ENCODE assay signal across 31 mouse cellular contexts in the genomic region with DNA sequence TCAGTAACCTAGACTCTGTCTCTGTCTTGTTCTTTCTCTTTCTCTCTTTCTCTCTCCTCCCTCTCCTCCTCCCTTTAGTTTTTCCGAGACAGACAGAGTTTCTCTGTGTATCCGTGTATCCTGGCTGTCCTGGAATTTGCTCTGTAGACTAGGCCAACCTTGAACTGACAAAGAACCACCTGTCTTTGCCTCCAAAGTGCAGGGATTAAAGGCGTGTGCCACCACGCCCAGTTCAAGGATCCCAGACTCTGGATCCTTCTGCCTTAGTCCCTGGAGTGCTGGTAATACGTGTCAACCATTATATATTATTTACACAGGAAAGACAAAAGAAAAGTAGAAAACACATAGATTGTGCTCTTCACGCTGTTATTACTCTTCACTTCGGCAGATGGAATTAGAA. TPM values are rescaled to one million over a fixed set of nuclear protein-coding genes. Genes with fewer than 3 reads are reported as not detected.
DNase-seq lines count a peak whose midpoint lies in the region; ATAC-seq lines count a peak whose summit lies in the region.
"Had no signal": no experiment of that assay in that cellular context is flagged by ENCODE, and none has a peak within 500 bp of the region (broad histone marks: within the 10 kb centered on the region; RNA-seq: fewer than 3 reads in every experiment).

No protein-coding gene starts in this region.

- no peak overlapping the region for H3K4me3 ChIP-seq in intestine, embryonic 16.5 days (ENCODE audit: low read length)
- H3K4me3 ChIP-seq in kidney, embryonic 15.5 days (replicated peaks), result no peak overlapping the region
- H3K4me3 ChIP-seq: embryonic facial prominence, embryonic 10.5 days; embryonic facial prominence, embryonic 13.5 days; erythroblast, embryonic 14.5 days; forebrain, embryonic 12.5 days; forebrain, embryonic 15.5 days; heart, embryonic 12.5 days; heart, embryonic 15.5 days; hindbrain, embryonic 10.5 days; hindbrain, embryonic 13.5 days had no signal

- DNase-seq in ES-CJ7 (ENCODE audit: low read depth, low spot score), result peak; percentile 74
- peak; percentile 89 for DNase-seq in R1 (ENCODE audit: low read depth, low spot score)
- DNase-seq in frontal cortex, postnatal 25 days (ENCODE audit: low spot score in 2 of 2), result no peak
- DNase-seq in Muller cell, postnatal 12 days (ENCODE audit: inconsistent ontology term), result no peak
- DNase-seq: adrenal gland, adult 8-10 months; adrenal gland, postnatal 36 days; cerebellum, adult 11 months; cerebellum, adult 2 months; cerebellum, adult 9-11 months; cerebellum, postnatal 36 days; embryo, embryonic 11 days; gastrocnemius, postnatal 14 days; heart, adult 18-20 months; heart, postnatal 10 days; heart, postnatal 36 days; kidney, adult 18-20 months had no signal

- H3K9me3 ChIP-seq in intestine, embryonic 16.5 days (ENCODE audit: control insufficient read depth, low read length), result no peaks in the 10 kb centered on the region; the same call in 1 of the 2 replicates
- H3K9me3 ChIP-seq in kidney, embryonic 15.5 days (replicated peaks), result no peaks in the 10 kb centered on the region
- H3K9me3 ChIP-seq: embryonic facial prominence, embryonic 10.5 days; embryonic facial prominence, embryonic 13.5 days; forebrain, embryonic 12.5 days; forebrain, embryonic 15.5 days; heart, embryonic 12.5 days; heart, embryonic 15.5 days; hindbrain, embryonic 10.5 days had no signal

- ATAC-seq in intestine, embryonic 16.5 days, result peak; percentile 62
- no peak for ATAC-seq in kidney, embryonic 15.5 days (replicated peaks; ENCODE audit: low FRiP score)
- ATAC-seq: activated CD4-positive, CD25-positive, alpha-beta regulatory T cell, adult 4 months; CD4-positive, CD25-positive, alpha-beta regulatory T cell, adult 4 months; forebrain, embryonic 15.5 days; hindbrain, embryonic 16.5 days; Patski had no signal

- no peaks in the 10 kb centered on the region for H3K36me3 ChIP-seq in intestine, embryonic 16.5 days (ENCODE audit: control insufficient read depth, insufficient read depth, low read length)
- H3K36me3 ChIP-seq in kidney, embryonic 15.5 days, result no peaks in the 10 kb centered on the region
- H3K36me3 ChIP-seq: embryonic facial prominence, embryonic 10.5 days; embryonic facial prominence, embryonic 13.5 days; forebrain, embryonic 12.5 days; forebrain, embryonic 15.5 days; heart, embryonic 12.5 days; heart, embryonic 15.5 days; hindbrain, embryonic 10.5 days; hindbrain, embryonic 13.5 days had no signal

- peaks cover 5% of the 10 kb centered on the region; the same call in 1 of the 2 replicates for H3K4me1 ChIP-seq in intestine, embryonic 16.5 days (ENCODE audit: control insufficient read depth, insufficient read depth, low read length)
- H3K4me1 ChIP-seq in kidney, embryonic 15.5 days, result peaks cover 7% of the 10 kb centered on the region; the same call in 1 of the 2 replicates
- H3K4me1 ChIP-seq: embryonic facial prominence, embryonic 13.5 days; forebrain, embryonic 12.5 days; forebrain, embryonic 15.5 days; hindbrain, embryonic 10.5 days; hindbrain, embryonic 13.5 days had no signal

- H3K4me2 ChIP-seq in intestine, embryonic 16.5 days (ENCODE audit: low read depth, low read length), result no peak overlapping the region
- no peak overlapping the region for H3K4me2 ChIP-seq in kidney, embryonic 15.5 days
- H3K4me2 ChIP-seq: embryonic facial prominence, embryonic 13.5 days; forebrain, embryonic 12.5 days; forebrain, embryonic 15.5 days; heart, embryonic 12.5 days; heart, embryonic 15.5 days; hindbrain, embryonic 13.5 days had no signal

- no peak overlapping the region for H3K27ac ChIP-seq in intestine, embryonic 16.5 days (ENCODE audit: low read length)
- no peak overlapping the region for H3K27ac ChIP-seq in kidney, embryonic 15.5 days
- H3K27ac ChIP-seq: embryonic facial prominence, embryonic 10.5 days; embryonic facial prominence, embryonic 13.5 days; forebrain, embryonic 12.5 days; forebrain, embryonic 15.5 days; heart, embryonic 15.5 days; hindbrain, embryonic 10.5 days; hindbrain, embryonic 13.5 days had no signal

- no peak overlapping the region for H3K9ac ChIP-seq in intestine, embryonic 16.5 days (ENCODE audit: low read depth, low read length)
- no peak overlapping the region for H3K9ac ChIP-seq in kidney, embryonic 15.5 days
- H3K9ac ChIP-seq: embryonic facial prominence, embryonic 13.5 days; forebrain, embryonic 12.5 days; forebrain, embryonic 15.5 days; heart, embryonic 12.5 days; heart, embryonic 15.5 days; hindbrain, embryonic 13.5 days had no signal

- H3K27me3 ChIP-seq in intestine, embryonic 16.5 days (replicated peaks; ENCODE audit: control insufficient read depth, insufficient read depth, low read length), result no peaks in the 10 kb centered on the region
- no peaks in the 10 kb centered on the region for H3K27me3 ChIP-seq in kidney, embryonic 15.5 days
- H3K27me3 ChIP-seq: embryonic facial prominence, embryonic 13.5 days; forebrain, embryonic 12.5 days; forebrain, embryonic 15.5 days; heart, embryonic 12.5 days; heart, embryonic 15.5 days; hindbrain, embryonic 13.5 days; Patski had no signal

- 69% methylated on average over 7 of the region's 7 CpGs for WGBS in intestine, embryonic 16.5 days
- 87% methylated on average over 7 of the region's 7 CpGs for WGBS in kidney, embryonic 15.5 days

RNA-seq across cellular contexts. Expression of a gene that starts 16.4 kb away (rescaled TPM):
- 162 and 166 TPM in 2 replicates for polyA plus RNA-seq in intestine, embryonic 16.5 days (2015; fragmentation: Nextera tagmentation; extraction: Ambion mirVana)
- 159 and 164 TPM in 2 replicates for polyA plus RNA-seq in kidney, embryonic 15.5 days (2015; fragmentation: Nextera tagmentation; extraction: Ambion mirVana)

RNA-seq across cellular contexts. Expression of a gene that starts 20.3 kb away (rescaled TPM):
- polyA plus RNA-seq in intestine, embryonic 16.5 days (2015; fragmentation: Nextera tagmentation; extraction: Ambion mirVana), result 831 and 949 TPM in 2 replicates
- polyA plus RNA-seq in kidney, embryonic 15.5 days (2015; fragmentation: Nextera tagmentation; extraction: Ambion mirVana), result 1,107 and 1,171 TPM in 2 replicates

RNA-seq across cellular contexts. Expression of a gene that starts 32.6 kb away (rescaled TPM):
- polyA plus RNA-seq in intestine, embryonic 16.5 days (2015; fragmentation: Nextera tagmentation; extraction: Ambion mirVana), result 42.5 and 50.5 TPM in 2 replicates
- polyA plus RNA-seq in kidney, embryonic 15.5 days (2015; fragmentation: Nextera tagmentation; extraction: Ambion mirVana), result 57.3 and 62.9 TPM in 2 replicates

RNA-seq across cellular contexts. Expression of a gene that starts 35.6 kb away (rescaled TPM):
- 3.7 and 4.1 TPM in 2 replicates for polyA plus RNA-seq in intestine, embryonic 16.5 days (2015; fragmentation: Nextera tagmentation; extraction: Ambion mirVana)
- 2.3 and 3.9 TPM in 2 replicates for polyA plus RNA-seq in kidney, embryonic 15.5 days (2015; fragmentation: Nextera tagmentation; extraction: Ambion mirVana)

RNA-seq across cellular contexts. Expression of a gene that starts 42.5 kb away (rescaled TPM):
- 31.6 and 35.6 TPM in 2 replicates for polyA plus RNA-seq in intestine, embryonic 16.5 days (2015; fragmentation: Nextera tagmentation; extraction: Ambion mirVana)
- polyA plus RNA-seq in kidney, embryonic 15.5 days (2015; fragmentation: Nextera tagmentation; extraction: Ambion mirVana), result 58.5 and 59.5 TPM in 2 replicates

Comparison
In these comparisons a context has a peak if more than half of its experiments do, and no peak if none do; other contexts are left out.
1. DNase-seq: peak in ES-CJ7 (single experiment) and R1 (single experiment); none in frontal cortex, postnatal 25 days (0 of 2) and Muller cell, postnatal 12 days (single experiment).